Mouse (Mus musculus) olfactory bulb, adult 2 months (tissue): ENCODE data around the gene Fzd7. TPM values are rescaled to one million over a fixed set of nuclear protein-coding genes. Genes with fewer than 3 reads are reported as not detected.

Experiments used
- H3K27ac ChIP-seq: fragments of 200-500 bp; 2 replicates; pipeline ENCODE4 v1.5.1; 2012; ENCODE audit warnings: low read depth, low read length; ENCODE audit not compliant: insufficient read depth
- H3K4me1 ChIP-seq: fragments of 200-500 bp; 2 replicates; pipeline ENCODE4 v1.6.1; 2012; ENCODE audit warnings: low read length; ENCODE audit not compliant: control insufficient read depth, insufficient read depth
- H3K4me3 ChIP-seq: fragments of 200-500 bp; 2 replicates; pipeline ENCODE4 v1.5.1; 2012; ENCODE audit warnings: mild to moderate bottlenecking, low read depth, low read length, moderate library complexity; ENCODE audit not compliant: insufficient read depth
- CTCF ChIP-seq: fragments of 200-500 bp; IDR thresholded peaks from 2 replicates; pipeline ENCODE4 v1.5.1; 2012; ENCODE audit warnings: low read depth, mild to moderate bottlenecking, low read length, moderate library complexity; ENCODE audit not compliant: insufficient read depth
- POLR2A ChIP-seq: fragments of 200-500 bp; IDR thresholded peaks from 2 replicates; pipeline ENCODE4 v1.6.1; 2012; ENCODE audit warnings: mild to moderate bottlenecking, low read depth, low read length, moderate library complexity; ENCODE audit not compliant: insufficient read depth
- WGBS: fragments of 180-500 bp; shearing (Covaris S2); methylation state at CpG from one replicate; pipeline ENCODE4 v1.1.7; 2018; 5-methylcytosine and 5-hydroxymethylcytosine counted together
- polyA plus RNA-seq: library from polyadenylated mRNA; stranded (reverse); fragments of >200 nt; gene quantifications from 2 replicates; pipeline ENCODE4 v1.2.4, GENCODE M21; 2012; ENCODE audit warnings: low replicate concordance; ENCODE audit not compliant: missing spikeins, insufficient read depth, insufficient read length

Fzd7 gene
- polyA plus RNA-seq, 1 experiment, result not detected

DNA sequence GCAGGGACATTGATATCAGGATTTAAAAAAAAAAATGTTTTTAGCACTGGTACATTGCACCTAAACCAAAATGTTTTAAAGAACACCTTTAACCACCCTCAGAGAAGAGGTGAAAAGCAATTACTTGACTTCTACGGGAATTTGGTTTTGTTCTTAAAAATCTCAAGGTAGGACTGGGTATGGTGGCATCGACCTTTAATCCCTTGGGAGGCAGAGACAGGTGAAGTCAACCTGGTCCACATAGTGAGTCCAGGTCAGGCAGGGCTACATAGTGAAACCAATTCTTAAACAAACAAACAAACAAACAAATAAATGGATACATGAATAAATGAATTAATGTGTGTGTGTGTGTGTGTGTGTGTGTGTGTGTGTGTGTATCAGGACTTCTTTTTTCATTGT, 22.1 kb downstream of the Fzd7 start:
- no peak for TF ChIP-seq POLR2A
- no peak for TF ChIP-seq CTCF
- WGBS, result 89% methylated on average over 2 of the region's 2 CpGs
- H3K4me3 ChIP-seq, result no peak overlapping the region
- H3K4me1 ChIP-seq, result peaks cover 5% of the 10 kb centered on the region; the same call in 1 of the 2 replicates
- H3K27ac ChIP-seq, result no peak overlapping the region

DNA sequence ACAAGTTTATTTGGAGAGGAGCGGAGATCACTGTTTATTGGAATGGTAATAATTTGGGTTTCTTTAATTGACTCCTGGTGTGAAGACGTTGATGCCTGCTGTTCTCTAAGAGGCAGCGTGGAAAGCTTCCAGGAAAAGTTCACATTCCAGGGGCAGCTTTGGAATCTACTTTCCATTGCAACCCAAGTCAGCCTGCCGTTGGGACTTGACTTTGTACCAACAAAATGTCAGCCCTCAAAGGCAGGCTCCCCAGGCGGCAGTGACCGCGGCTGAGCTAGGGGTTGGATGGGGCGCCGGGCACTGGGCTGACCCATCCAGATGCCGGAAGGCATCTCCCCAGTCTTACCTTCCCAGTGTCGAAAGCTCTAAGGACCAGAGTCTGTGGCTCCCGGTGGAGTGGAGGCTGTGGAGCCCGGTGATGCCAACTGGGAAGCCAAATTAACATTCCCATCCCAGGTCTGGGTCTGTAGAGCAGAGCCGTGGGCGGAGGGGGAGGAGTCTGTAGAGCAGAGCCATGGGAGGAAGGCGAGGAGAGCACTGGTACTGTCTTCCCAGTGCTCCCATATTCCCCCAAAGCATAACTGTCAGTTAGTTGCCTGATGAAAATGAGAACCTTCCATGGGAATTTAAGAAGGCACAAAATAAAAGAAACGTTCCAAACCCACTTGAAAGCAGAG, 26.4 kb downstream of the Fzd7 start:
- Histone ChIP-seq H3K4me3 (no peak overlapping the region), H3K27ac (no peak overlapping the region), H3K4me1 (peaks cover 5% of the 10 kb centered on the region; the same call in 1 of the 2 replicates)
- WGBS, result 38% methylated on average over 17 of the region's 17 CpGs
- TF ChIP-seq CTCF (no peak), POLR2A (no peak)

DNA sequence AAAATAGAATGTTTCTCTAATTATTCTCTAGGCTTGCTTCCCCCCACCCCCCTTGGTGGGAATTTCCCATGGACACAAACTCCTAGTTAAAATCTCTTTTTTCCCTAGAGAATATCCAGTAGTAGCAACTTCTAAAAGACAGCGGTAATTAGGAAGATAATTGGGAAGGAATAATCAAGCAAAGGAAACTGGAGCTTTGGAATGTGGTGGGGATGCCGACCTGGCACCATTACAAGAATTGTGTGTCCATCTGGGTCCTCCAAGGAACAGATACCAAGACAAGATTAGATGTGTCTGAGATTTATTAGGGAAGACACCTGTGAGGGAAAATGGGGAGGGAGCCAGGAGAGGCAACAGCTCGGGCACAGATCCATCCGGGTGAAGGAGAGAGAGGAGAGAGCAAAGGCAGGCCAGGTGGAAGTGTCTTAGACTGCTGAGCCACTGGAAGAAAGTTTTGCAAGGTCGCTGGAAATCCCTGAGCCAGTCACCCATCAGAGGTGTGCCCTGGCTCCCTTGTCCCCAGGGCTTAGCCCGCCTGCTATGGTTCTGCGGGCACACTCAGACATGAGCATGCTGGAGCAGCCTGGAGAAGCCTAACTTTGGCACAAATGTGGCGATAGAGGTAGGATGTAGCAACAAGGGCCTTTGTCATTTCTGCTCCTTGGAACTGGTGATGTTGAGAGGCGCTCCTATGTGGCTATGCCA, 29.5 kb downstream of the Fzd7 start:
- Histone ChIP-seq H3K27ac (no peak overlapping the region), H3K4me3 (no peak overlapping the region), H3K4me1 (peaks cover 14% of the 10 kb centered on the region)
- 78% methylated on average over 9 of the region's 9 CpGs for WGBS
- TF ChIP-seq CTCF, result no peak
- TF ChIP-seq POLR2A, result no peak

DNA sequence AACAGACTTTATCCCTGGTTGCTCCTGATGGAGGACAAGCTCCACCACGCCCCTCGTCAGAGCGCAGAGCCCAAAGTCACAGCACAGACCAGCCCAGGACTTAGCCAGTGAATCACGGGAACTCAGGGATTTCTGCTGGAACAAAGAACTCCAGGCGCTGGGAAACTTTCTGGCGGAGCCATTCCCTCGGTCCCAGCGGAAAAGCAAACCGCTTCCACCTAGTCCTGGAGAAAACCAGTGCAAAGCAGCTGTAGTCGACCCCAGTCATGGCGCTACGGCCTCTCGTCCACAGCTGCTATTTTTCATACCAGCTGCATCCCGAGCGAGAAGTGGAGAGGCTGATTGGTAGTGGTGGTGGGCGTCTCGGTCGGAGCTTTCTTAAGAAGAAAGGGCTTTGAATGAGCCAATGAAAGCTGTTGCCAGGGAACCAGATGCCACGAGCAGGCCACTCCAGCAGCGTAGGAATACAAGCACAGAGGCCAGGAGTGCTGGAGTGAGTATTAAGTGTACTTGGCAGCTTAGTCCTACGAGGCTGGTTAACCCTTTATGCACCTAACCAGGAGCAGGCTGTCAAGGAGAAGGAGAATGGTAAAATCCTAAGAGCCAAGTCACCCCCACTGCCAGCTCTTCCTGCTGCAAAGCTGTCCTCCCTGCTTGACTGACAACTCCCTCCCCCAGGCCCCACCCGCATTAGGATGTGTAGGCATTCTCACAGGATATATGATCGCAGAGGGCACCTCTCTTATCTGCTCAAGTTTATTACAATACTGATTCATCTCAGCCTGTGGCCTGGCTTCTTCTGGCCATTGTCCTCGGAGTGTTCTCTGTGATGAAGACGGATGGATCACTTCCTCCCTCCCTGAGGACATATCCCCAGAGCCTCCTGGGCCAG, 34.0 kb downstream of the Fzd7 start, which contains the start of gene Gm973:
TSS of gene Gm973 (plus strand) at position 239 of the 892 bp plus-strand sequence.
- TF ChIP-seq CTCF, result no peak
- no peak for TF ChIP-seq POLR2A
- Histone ChIP-seq H3K4me3 (peak within 1 kb of the TSS; percentile 25), H3K4me1 (peaks cover 11% of the 10 kb centered on the region), H3K27ac (no peak within 1 kb of the TSS)
- 14% methylated on average over 25 of the region's 25 CpGs for WGBS

DNA sequence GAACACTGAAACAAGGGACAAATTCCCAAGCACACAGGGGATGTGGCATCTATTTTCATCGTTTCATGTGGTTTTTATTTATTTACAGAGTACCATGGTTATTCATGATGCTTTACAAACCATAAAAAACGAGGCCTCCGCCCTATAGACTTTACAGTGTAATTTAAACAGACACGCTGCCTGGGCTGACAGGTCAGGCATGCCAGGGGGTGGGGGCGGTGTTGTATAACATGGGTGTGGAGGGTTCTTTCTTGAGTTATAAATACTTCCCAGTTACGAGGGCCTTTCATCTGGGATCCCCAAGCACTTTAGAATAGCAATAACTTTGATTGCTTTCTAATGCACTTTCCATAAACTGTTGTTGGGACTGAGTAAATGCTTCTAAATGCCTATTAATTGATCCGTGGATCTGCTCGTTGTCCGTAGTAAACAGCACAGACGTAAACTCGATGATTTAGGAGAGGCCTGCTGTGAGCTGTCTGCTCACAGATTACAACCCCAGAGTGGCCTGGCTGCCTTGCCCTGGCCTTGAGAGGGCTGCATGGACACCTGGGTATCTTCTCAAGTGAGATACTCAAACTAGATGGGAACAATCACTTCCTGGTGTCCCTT, 38.1 kb downstream of the Fzd7 start:
- Histone ChIP-seq H3K4me3 (no peak overlapping the region), H3K4me1 (peaks cover 15% of the 10 kb centered on the region), H3K27ac (no peak overlapping the region)
- no peak for TF ChIP-seq CTCF
- TF ChIP-seq POLR2A, result no peak
- WGBS, result 67% methylated on average over 11 of the region's 11 CpGs

DNA sequence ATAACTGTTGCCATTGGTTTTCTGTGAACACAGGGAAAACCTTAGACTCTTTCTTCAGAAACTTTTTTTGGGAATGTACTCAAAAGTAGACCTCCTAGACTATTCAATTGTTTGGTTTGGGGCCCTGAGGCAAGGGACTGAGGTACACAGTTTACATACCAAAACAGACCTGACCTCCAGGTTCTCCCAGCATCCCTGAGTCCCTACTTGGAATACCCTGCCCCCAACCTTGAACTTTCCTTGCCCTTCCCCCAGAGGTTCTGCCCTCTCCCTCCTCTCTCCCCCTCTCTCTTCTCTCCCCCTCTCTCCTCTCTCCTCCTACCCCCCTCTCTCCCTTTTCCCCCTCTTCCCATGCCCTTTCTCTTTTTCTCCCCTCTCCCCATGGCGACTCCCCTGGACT, 40.2 kb downstream of the Fzd7 start:
- 58% methylated on average over 1 of the region's 1 CpGs for WGBS
- no peak overlapping the region for H3K27ac ChIP-seq
- H3K4me3 ChIP-seq, result no peak overlapping the region
- peaks cover 4% of the 10 kb centered on the region for H3K4me1 ChIP-seq
- TF ChIP-seq POLR2A (no peak), CTCF (no peak)

DNA sequence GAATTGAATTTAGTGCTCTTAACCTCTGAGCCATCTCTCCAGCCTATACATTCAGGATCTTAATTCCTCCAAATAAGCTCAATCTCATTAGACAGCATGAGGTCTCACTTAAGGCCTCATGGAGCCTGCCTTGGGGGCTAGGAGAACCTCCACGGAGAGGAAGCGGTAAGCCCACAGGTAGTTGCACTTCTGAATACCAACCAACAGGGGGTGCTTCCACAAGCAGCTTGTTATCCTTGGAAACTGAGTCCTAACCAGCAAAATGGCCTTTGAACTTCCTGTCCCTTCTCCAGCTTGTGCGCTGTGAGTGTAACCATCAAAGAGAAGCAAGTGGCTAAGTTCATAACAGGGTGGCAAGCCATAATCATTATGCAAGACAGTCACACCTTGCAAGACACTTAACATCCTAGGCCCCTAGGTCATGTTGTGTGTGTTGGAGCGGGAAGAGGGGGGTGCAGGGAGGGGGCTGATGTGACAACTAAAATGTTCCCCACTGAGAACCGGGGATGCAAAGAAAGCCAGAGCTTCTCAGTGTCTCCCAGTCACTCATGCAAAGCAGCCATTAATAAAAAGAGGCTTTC, 41.2 kb downstream of the Fzd7 start:
- Histone ChIP-seq H3K4me1 (peaks cover 4% of the 10 kb centered on the region), H3K27ac (no peak overlapping the region), H3K4me3 (no peak overlapping the region)
- 79% methylated on average over 5 of the region's 5 CpGs for WGBS
- TF ChIP-seq CTCF (no peak), POLR2A (no peak)

DNA sequence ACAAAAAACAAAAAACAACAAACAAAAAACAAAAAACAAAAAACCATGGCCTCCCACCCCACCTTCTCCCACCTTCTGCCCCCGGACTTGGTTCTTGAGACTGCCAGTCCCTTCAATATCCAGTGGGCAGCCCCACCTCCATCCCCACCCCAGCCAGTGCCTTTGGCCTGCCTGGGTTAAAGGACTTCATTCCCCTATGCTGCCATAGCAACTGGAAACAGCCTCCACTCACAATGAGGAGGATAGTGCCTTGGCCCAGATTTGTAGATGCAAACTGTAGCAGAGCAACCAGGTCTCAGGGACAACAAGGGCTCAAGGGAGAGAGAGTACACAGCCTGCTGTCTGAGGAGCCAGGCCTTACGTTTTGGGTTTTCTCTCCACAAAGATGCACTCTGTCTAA, 41.8 kb downstream of the Fzd7 start:
- Histone ChIP-seq H3K27ac (no peak overlapping the region), H3K4me1 (peaks cover 4% of the 10 kb centered on the region), H3K4me3 (no peak overlapping the region)
- 77% methylated on average over 2 of the region's 2 CpGs for WGBS
- TF ChIP-seq CTCF (no peak), POLR2A (no peak)
